Mouse (Mus musculus) embryonic fibroblast, embryonic 13.5 days (primary cell): ENCODE measurements around the gene Fam19a3.

Experiments used
- CTCF ChIP-seq: IDR thresholded peaks from 2 replicates; pipeline ENCODE4 v1.5.1; 2011; ENCODE audit warnings: mild to moderate bottlenecking, control low read depth, low read length, moderate library complexity, borderline replicate concordance; ENCODE audit not compliant: insufficient read depth
- POLR2A ChIP-seq: IDR thresholded peaks from 2 replicates; pipeline ENCODE4 v1.6.1; 2011; ENCODE audit warnings: low read depth, mild to moderate bottlenecking, control low read depth, low read length, moderate library complexity

DNA sequence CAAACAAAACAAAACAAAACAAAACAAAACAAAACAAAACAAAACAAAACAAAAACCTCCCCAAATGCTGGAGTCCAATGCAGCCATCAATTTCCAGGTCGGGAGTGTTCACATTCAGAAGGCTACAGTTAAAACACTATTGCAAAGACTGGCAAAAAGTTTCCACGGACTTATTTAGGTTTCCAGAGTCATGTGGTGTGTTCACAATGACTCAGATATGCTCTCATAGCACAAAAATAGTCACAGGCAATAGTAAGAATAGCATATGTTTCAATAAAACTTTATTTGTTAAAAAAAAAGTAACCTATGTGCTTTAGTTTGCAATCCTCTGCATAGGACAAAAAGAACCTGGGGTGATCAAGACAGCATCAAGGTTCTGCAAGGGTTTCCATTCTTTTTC is 14.5 kb downstream of the Fam19a3 start:
- TF ChIP-seq POLR2A (no peak), CTCF (no peak)
